Mouse (Mus musculus): Measurements from ENCODE around the gene Zfp367.

Gene Zfp367

GRCm38 (mm10) chr13:64163147-64163715 is 10.2 kb upstream of the Zfp367 start:
- ChIA-PET POLR2A (interaction anchor here in 3 of 4 experiments (0.7 to 7.8 kb wide), 21 partner anchors 10 to 269 kb away, joined by 3 to 127 read pairs (median 6); partner anchors contain the start of genes Aaed1 (in 2 of the 3), Cdk20 (in 2 of the 3) and Zfp367 (in 2 of the 3)), CTCF (interaction anchor here in 2 of 4 experiments (1.0 to 1.4 kb wide), 2 partner anchors 15 to 64 kb away, joined by 4 to 5 read pairs; no protein-coding TSS in a partner anchor)

- ChIA-PET CTCF (interaction anchor here in 3 of 4 experiments (1.0 to 1.9 kb wide), 5 partner anchors 16 to 143 kb away, joined by 3 to 7 read pairs (median 4); no protein-coding TSS in a partner anchor), POLR2A (interaction anchor here in 3 of 4 experiments (0.6 to 7.8 kb wide), 28 partner anchors 7 to 270 kb away, joined by 3 to 127 read pairs (median 6); partner anchors contain the start of genes Zfp367 (in 3 of the 3), Aaed1 (in 2 of the 3), Cdk20 (in 2 of the 3) and Cdc14b (in 1 of the 3))
Measured at GRCm38 (mm10) chr13:64162626-64163025, 9.6 kb upstream of the Zfp367 start.

- CTCF ChIA-PET, result interaction anchor here in 3 of 4 experiments (1.0 to 1.9 kb wide), 9 partner anchors 17 to 277 kb away, joined by 3 to 13 read pairs (median 4); partner anchors contain the start of gene Aaed1 (in 1 of the 3)
- POLR2A ChIA-PET, result interaction anchor here (0.6 to 7.8 kb wide), 55 partner anchors 8 to 731 kb away, joined by 3 to 127 read pairs (median 5); partner anchors contain the start of genes Zfp367 (in 3 of the 4), Aaed1 (in 2 of the 4), Cdk20 (in 2 of the 4) and Cdc14b (in 1 of the 4)
Measured at GRCm38 (mm10) chr13:64161916-64162611, 9.1 kb upstream of the Zfp367 start.

GRCm38 (mm10) chr13:64161548-64161915 is 8.5 kb upstream of the Zfp367 start, which contains the start of gene Habp4:
TSS of gene Habp4 (plus strand) at chr13:64161824.
- ChIA-PET POLR2A (interaction anchor here (0.6 to 7.8 kb wide), 52 partner anchors 8 to 730 kb away, joined by 3 to 127 read pairs (median 5); partner anchors contain the start of genes Zfp367 (in 3 of the 4), Aaed1 (in 2 of the 4), Cdc14b (in 1 of the 4) and Cdk20 (in 1 of the 4)), CTCF (interaction anchor here in 3 of 4 experiments (0.5 to 1.9 kb wide), 8 partner anchors 19 to 664 kb away, joined by 3 to 13 read pairs (median 4); partner anchors contain the start of gene Aaed1 (in 1 of the 3))

GRCm38 (mm10) chr13:64156966-64157365 is 4.0 kb upstream of the Zfp367 start:
- CTCF ChIA-PET, result no interaction called here
- POLR2A ChIA-PET, result interaction anchor here in 1 of 4 experiments (1.5 kb wide), 1 partner anchor 19 kb away, joined by 4 read pairs; no protein-coding TSS in a partner anchor

GRCm38 (mm10) chr13:64155171-64155571 is 2.2 kb upstream of the Zfp367 start:
- CTCF ChIA-PET, result interaction anchor here in 3 of 4 experiments (0.6 to 1.6 kb wide), 10 partner anchors 9 to 158 kb away, joined by 3 to 9 read pairs (median 4); no protein-coding TSS in a partner anchor
- POLR2A ChIA-PET, result interaction anchor here in 3 of 4 experiments (0.7 to 7.3 kb wide), 43 partner anchors 8 to 724 kb away, joined by 3 to 127 read pairs (median 6); partner anchors contain the start of genes Aaed1 (in 2 of the 3), Habp4 (in 2 of the 3), Cdc14b (in 1 of the 3) and Cdk20 (in 1 of the 3)

GRCm38 (mm10) chr13:64154651-64155050 is 1.6 kb upstream of the Zfp367 start:
- CTCF ChIA-PET, result interaction anchor here in 3 of 4 experiments (0.6 to 1.6 kb wide), 6 partner anchors 11 to 232 kb away, joined by 3 to 9 read pairs (median 3); no protein-coding TSS in a partner anchor
- POLR2A ChIA-PET, result interaction anchor here in 3 of 4 experiments (0.6 to 7.3 kb wide), 65 partner anchors 8 to 724 kb away, joined by 3 to 127 read pairs (median 6); partner anchors contain the start of genes Aaed1 (in 2 of the 3), Cdc14b (in 2 of the 3), Habp4 (in 2 of the 3) and Cdk20 (in 1 of the 3)

GRCm38 (mm10) chr13:64153751-64154267 is 807 bp upstream of the Zfp367 start:
- POLR2A ChIA-PET, result interaction anchor here in 3 of 4 experiments (0.5 to 7.3 kb wide), 90 partner anchors 8 to 1215 kb away, joined by 3 to 127 read pairs (median 5); partner anchors contain the start of genes Habp4 (in 3 of the 3), Aaed1 (in 2 of the 3), Cdc14b (in 2 of the 3) and Cdk20 (in 1 of the 3)
- CTCF ChIA-PET, result interaction anchor here (0.6 to 1.3 kb wide), 9 partner anchors 25 to 1275 kb away, joined by 3 to 4 read pairs (median 3); no protein-coding TSS in a partner anchor

- POLR2A ChIA-PET, result interaction anchor here (1.0 to 7.3 kb wide), 32 partner anchors 8 to 980 kb away, joined by 3 to 127 read pairs (median 6); partner anchors contain the start of genes Habp4 (in 4 of the 4), Cdc14b (in 1 of the 4) and Cdk20 (in 1 of the 4)
Measured at GRCm38 (mm10) chr13:64152671-64153082, 325 bp downstream of the Zfp367 start.

GRCm38 (mm10) chr13:64152241-64152669 is 747 bp downstream of the Zfp367 start:
- CTCF ChIA-PET, result no interaction called here
- POLR2A ChIA-PET, result interaction anchor here (0.5 to 7.3 kb wide), 18 partner anchors 8 to 721 kb away, joined by 3 to 159 read pairs (median 6); partner anchors contain the start of genes Habp4 (in 3 of the 4) and Cdk20 (in 1 of the 4)

More at GRCm38 (mm10) chr13:64152671-64153082, 325 bp downstream of the Zfp367 start:
- CTCF ChIA-PET, result interaction anchor here in 2 of 4 experiments (1.0 kb wide), 2 partner anchors 54 kb away, joined by 3 to 4 read pairs; no protein-coding TSS in a partner anchor

GRCm38 (mm10) chr13:64150121-64150520 is 2.9 kb downstream of the Zfp367 start:
- ChIA-PET CTCF (interaction anchor here in 1 of 4 experiments (1.3 kb wide), 1 partner anchor 51 kb away, joined by 5 read pairs; no protein-coding TSS in a partner anchor), POLR2A (interaction anchor here in 3 of 4 experiments (0.7 to 7.3 kb wide), 11 partner anchors 13 to 1777 kb away, joined by 3 to 159 read pairs (median 3); partner anchors contain the start of gene Habp4 (in 2 of the 3))

- CTCF ChIA-PET, result interaction anchor here in 1 of 4 experiments (0.9 kb wide), 1 partner anchor 31 kb away, joined by 3 read pairs; no protein-coding TSS in a partner anchor
- POLR2A ChIA-PET, result interaction anchor here in 2 of 4 experiments (0.9 to 1.8 kb wide), 7 partner anchors 10 to 32 kb away, joined by 3 to 10 read pairs (median 4); partner anchors contain the start of gene Habp4 (in 1 of the 2)
Measured at GRCm38 (mm10) chr13:64129616-64130375, 23.2 kb downstream of the Zfp367 start.

- POLR2A ChIA-PET, result interaction anchor here in 3 of 4 experiments (0.6 to 1.3 kb wide), 6 partner anchors 11 to 698 kb away, joined by 3 to 6 read pairs (median 4); partner anchors contain the start of gene Habp4 (in 1 of the 3)
- CTCF ChIA-PET, result interaction anchor here in 1 of 4 experiments (0.9 kb wide), 1 partner anchor 30 kb away, joined by 3 read pairs; no protein-coding TSS in a partner anchor
Measured at GRCm38 (mm10) chr13:64128858-64129615, 24.0 kb downstream of the Zfp367 start, which contains the start of gene Slc35d2. TSS of gene Slc35d2 (minus strand) at chr13:64129368.

GRCm38 (mm10) chr13:64126316-64126715 is 26.7 kb downstream of the Zfp367 start:
- POLR2A ChIA-PET, result interaction anchor here in 3 of 4 experiments (0.7 to 1.8 kb wide), 15 partner anchors 9 to 35 kb away, joined by 3 to 15 read pairs (median 4); partner anchors contain the start of genes Habp4 (in 1 of the 3) and Zfp367 (in 1 of the 3)
- CTCF ChIA-PET, result interaction anchor here in 1 of 4 experiments (1.4 kb wide), 1 partner anchor 27 kb away, joined by 4 read pairs; no protein-coding TSS in a partner anchor

GRCm38 (mm10) chr13:64124886-64125285 is 28.1 kb downstream of the Zfp367 start:
- CTCF ChIA-PET, result no interaction called here
- POLR2A ChIA-PET, result interaction anchor here in 1 of 4 experiments (0.6 to 1.4 kb wide), 4 partner anchors 13 to 857 kb away, joined by 3 to 4 read pairs (median 4); partner anchors contain the start of gene Habp4
